Mouse (Mus musculus) midbrain, embryonic 12.5 days (tissue): ENCODE results near the gene Eif4e1b. TPM values are rescaled to one million over a fixed set of nuclear protein-coding genes. Genes with fewer than 3 reads are reported as not detected.

Experiments used
- ATAC-seq: fragments of 200-750 bp; cut with Nextera tagmentation; 2 replicates; pipeline ENCODE4 v1.8.0; 2017; ENCODE audit warnings: low read depth, moderate TSS enrichment, moderate library complexity; ENCODE audit not compliant: low FRiP score
- H3K27ac ChIP-seq: fragments of 300-500 bp; sonication (generic); replicated peaks from 2 replicates; pipeline ENCODE4 v1.5.1; 2016; ENCODE audit warnings: mild to moderate bottlenecking
- H3K27me3 ChIP-seq: fragments of 300-500 bp; sonication (generic); 2 replicates; pipeline ENCODE4 v1.6.1; 2016; ENCODE audit warnings: mild to moderate bottlenecking
- H3K36me3 ChIP-seq: fragments of 300-500 bp; sonication (generic); 2 replicates; pipeline ENCODE4 v1.6.1; 2016
- H3K4me1 ChIP-seq: fragments of 300-500 bp; sonication (generic); 2 replicates; pipeline ENCODE4 v1.6.1; 2016
- H3K4me2 ChIP-seq: fragments of 300-500 bp; sonication (generic); replicated peaks from 2 replicates; pipeline ENCODE4 v1.6.1; 2016; ENCODE audit warnings: mild to moderate bottlenecking, moderate library complexity
- H3K4me3 ChIP-seq: fragments of 300-500 bp; sonication (generic); 2 replicates; pipeline ENCODE4 v1.5.1; 2016; ENCODE audit warnings: mild to moderate bottlenecking
- H3K9ac ChIP-seq: fragments of 300-500 bp; sonication (generic); replicated peaks from 2 replicates; pipeline ENCODE4 v1.6.1; 2016; ENCODE audit warnings: mild to moderate bottlenecking, moderate library complexity
- H3K9me3 ChIP-seq: fragments of 300-500 bp; sonication (generic); 2 replicates; pipeline ENCODE4 v1.6.1; 2016; ENCODE audit warnings: mild to moderate bottlenecking
- WGBS: fragments of 180-500 bp; shearing (Covaris S2); methylation state at CpG from one replicate; pipeline ENCODE4 v1.1.7; 2016; 5-methylcytosine and 5-hydroxymethylcytosine counted together
- polyA plus RNA-seq: library from polyadenylated mRNA; unstranded; fragments of >200 nt; fragmentation: Nextera tagmentation; extraction: Ambion mirVana; gene quantifications from 2 replicates; pipeline ENCODE4 v1.2.1, GENCODE M21; 2016

Eif4e1b gene
- polyA plus RNA-seq, 1 experiment from 2014 or later: not detected

GRCm38 (mm10) chr13:54753733-54754132 is 30.1 kb upstream of the Eif4e1b start:
- peaks cover 58% of the 10 kb centered on the region for H3K27me3 ChIP-seq
- ATAC-seq: no peak
- H3K4me3 ChIP-seq: no peak overlapping the region
- no peaks in the 10 kb centered on the region for H3K36me3 ChIP-seq
- WGBS: 68% methylated on average over 6 of the region's 6 CpGs
- H3K4me2 ChIP-seq: no peak overlapping the region
- H3K27ac ChIP-seq: no peak overlapping the region
- no peak overlapping the region for H3K9ac ChIP-seq
- H3K9me3 ChIP-seq: no peaks in the 10 kb centered on the region
- peaks cover 42% of the 10 kb centered on the region for H3K4me1 ChIP-seq

- WGBS: 49% methylated on average over 12 of the region's 12 CpGs
- Histone ChIP-seq H3K4me3 (no peak overlapping the region), H3K27ac (no peak overlapping the region; the same call in 1 of the 2 replicates), H3K36me3 (no peaks in the 10 kb centered on the region), H3K4me2 (no peak overlapping the region), H3K9me3 (no peaks in the 10 kb centered on the region), H3K4me1 (peaks cover 44% of the 10 kb centered on the region), H3K9ac (no peak overlapping the region), H3K27me3 (peaks cover 63% of the 10 kb centered on the region)
- no peak for ATAC-seq
Observed at GRCm38 (mm10) chr13:54754169-54755080, 29.4 kb upstream of the Eif4e1b start.

- ATAC-seq: no peak
- peak overlapping the region; percentile 66 for H3K27ac ChIP-seq
- no peak overlapping the region for H3K9ac ChIP-seq
- no peak overlapping the region for H3K4me3 ChIP-seq
- H3K36me3 ChIP-seq: no peaks in the 10 kb centered on the region
- H3K4me2 ChIP-seq: peak overlapping the region; percentile 11; the same call in 1 of the 2 replicates
- H3K4me1 ChIP-seq: peaks cover 49% of the 10 kb centered on the region
- peaks cover 65% of the 10 kb centered on the region for H3K27me3 ChIP-seq
- 19% methylated on average over 9 of the region's 9 CpGs for WGBS
- H3K9me3 ChIP-seq: no peaks in the 10 kb centered on the region
Observed at GRCm38 (mm10) chr13:54755201-54755830, 28.5 kb upstream of the Eif4e1b start.

GRCm38 (mm10) chr13:54756156-54756712 is 27.6 kb upstream of the Eif4e1b start:
- H3K36me3 ChIP-seq: no peaks in the 10 kb centered on the region
- H3K4me1 ChIP-seq: peaks cover 50% of the 10 kb centered on the region
- no peak for ATAC-seq
- peaks cover 66% of the 10 kb centered on the region for H3K27me3 ChIP-seq
- H3K4me2 ChIP-seq: no peak overlapping the region
- WGBS: 90% methylated on average over 8 of the region's 8 CpGs
- H3K9ac ChIP-seq: no peak overlapping the region
- no peak overlapping the region for H3K4me3 ChIP-seq
- H3K9me3 ChIP-seq: no peaks in the 10 kb centered on the region
- no peak overlapping the region for H3K27ac ChIP-seq

GRCm38 (mm10) chr13:54757093-54757830 is 26.5 kb upstream of the Eif4e1b start:
- Histone ChIP-seq H3K9me3 (no peaks in the 10 kb centered on the region), H3K36me3 (no peaks in the 10 kb centered on the region), H3K9ac (peak overlapping the region; percentile 50), H3K4me3 (peak overlapping the region; percentile 41), H3K27me3 (peaks cover 64% of the 10 kb centered on the region), H3K27ac (peak overlapping the region; percentile 88), H3K4me1 (peaks cover 50% of the 10 kb centered on the region), H3K4me2 (peak overlapping the region; percentile 81)
- 40% methylated on average over 9 of the region's 10 CpGs for WGBS
- ATAC-seq: no peak

GRCm38 (mm10) chr13:54758045-54758755 is 25.6 kb upstream of the Eif4e1b start:
- peak overlapping the region; percentile 81 for H3K4me2 ChIP-seq
- peak overlapping the region; percentile 41 for H3K4me3 ChIP-seq
- H3K36me3 ChIP-seq: no peaks in the 10 kb centered on the region
- H3K27me3 ChIP-seq: peaks cover 66% of the 10 kb centered on the region
- under 1% methylated on average over 43 of the region's 43 CpGs for WGBS
- H3K27ac ChIP-seq: peak overlapping the region; percentile 88
- H3K4me1 ChIP-seq: peaks cover 50% of the 10 kb centered on the region
- H3K9me3 ChIP-seq: no peaks in the 10 kb centered on the region
- H3K9ac ChIP-seq: peak overlapping the region; percentile 50; the same call in 1 of the 2 replicates
- ATAC-seq: peak; percentile 77

GRCm38 (mm10) chr13:54758756-54759470 is 24.9 kb upstream of the Eif4e1b start:
- no peaks in the 10 kb centered on the region for H3K36me3 ChIP-seq
- 1% methylated on average over 29 of the region's 29 CpGs for WGBS
- H3K4me3 ChIP-seq: peak overlapping the region; percentile 41
- H3K9me3 ChIP-seq: no peaks in the 10 kb centered on the region
- peaks cover 67% of the 10 kb centered on the region for H3K27me3 ChIP-seq
- H3K4me2 ChIP-seq: peak overlapping the region; percentile 81
- peak overlapping the region; percentile 88 for H3K27ac ChIP-seq
- peaks cover 47% of the 10 kb centered on the region for H3K4me1 ChIP-seq
- ATAC-seq: peak; percentile 36
- H3K9ac ChIP-seq: peak overlapping the region; percentile 43

- Histone ChIP-seq H3K9ac (peak overlapping the region; percentile 43; the same call in 1 of the 2 replicates), H3K27me3 (peaks cover 69% of the 10 kb centered on the region), H3K4me3 (peak overlapping the region; percentile 41), H3K4me2 (peak overlapping the region; percentile 81), H3K36me3 (no peaks in the 10 kb centered on the region), H3K4me1 (peaks cover 41% of the 10 kb centered on the region), H3K9me3 (no peaks in the 10 kb centered on the region), H3K27ac (peak overlapping the region; percentile 88; the same call in 1 of the 2 replicates)
- 14% methylated on average over 7 of the region's 7 CpGs for WGBS
- ATAC-seq: peak; percentile 25; the same call in 1 of the 2 replicates
Observed at GRCm38 (mm10) chr13:54759496-54759895, 24.3 kb upstream of the Eif4e1b start.

- WGBS: 64% methylated on average over 8 of the region's 8 CpGs
- no peak overlapping the region for H3K4me3 ChIP-seq
- no peaks in the 10 kb centered on the region for H3K9me3 ChIP-seq
- peaks cover 74% of the 10 kb centered on the region for H3K27me3 ChIP-seq
- no peak overlapping the region for H3K27ac ChIP-seq
- ATAC-seq: no peak
- peaks cover 34% of the 10 kb centered on the region for H3K4me1 ChIP-seq
- H3K36me3 ChIP-seq: no peaks in the 10 kb centered on the region
- H3K4me2 ChIP-seq: no peak overlapping the region
- H3K9ac ChIP-seq: no peak overlapping the region
Observed at GRCm38 (mm10) chr13:54760164-54760795, 23.5 kb upstream of the Eif4e1b start.

GRCm38 (mm10) chr13:54760906-54761305 is 22.9 kb upstream of the Eif4e1b start:
- peaks cover 76% of the 10 kb centered on the region for H3K27me3 ChIP-seq
- no peak overlapping the region for H3K9ac ChIP-seq
- H3K27ac ChIP-seq: no peak overlapping the region
- ATAC-seq: no peak
- WGBS: 75% methylated on average over 7 of the region's 7 CpGs
- no peaks in the 10 kb centered on the region for H3K9me3 ChIP-seq
- H3K36me3 ChIP-seq: no peaks in the 10 kb centered on the region
- no peak overlapping the region for H3K4me3 ChIP-seq
- H3K4me1 ChIP-seq: peaks cover 36% of the 10 kb centered on the region
- H3K4me2 ChIP-seq: no peak overlapping the region
